Mouse (Mus musculus) kidney, adult 18-20 months (tissue): ENCODE data around the gene Gpatch3.

Experiments
- DNase-seq: peaks from one replicate; pipeline ENCODE4 v3.0.0; 2021

Gene Gpatch3

GRCm38 (mm10) chr4:133574070-133574842, at the start of gene Gpatch3:
Gene Gpatch3, plus strand, starts transcription at chr4:133574745.
- DNase-seq, result peak; percentile 96

GRCm38 (mm10) chr4:133527788-133528187, 46.8 kb upstream of the Gpatch3 start:
- no peak for DNase-seq

DNA sequence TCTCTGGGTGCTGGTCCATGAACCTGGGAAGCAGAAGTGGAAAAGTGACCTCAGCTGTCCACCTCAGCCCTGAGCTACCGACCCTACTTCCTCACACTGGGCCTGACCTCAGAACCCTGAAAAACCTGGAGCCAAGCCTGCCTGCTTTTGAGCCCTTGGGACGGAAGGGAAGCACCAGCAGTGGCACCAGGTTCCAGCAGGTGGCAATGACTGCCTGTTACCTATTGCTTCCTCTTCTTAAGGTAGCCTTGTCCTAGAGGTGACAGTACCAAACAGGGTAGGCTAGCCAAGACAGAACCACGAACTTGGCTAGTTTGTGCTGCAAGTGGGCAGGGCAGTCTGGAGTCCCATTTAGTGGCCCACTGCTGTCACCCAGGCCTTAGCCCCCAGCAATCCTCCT, 41.8 kb upstream of the Gpatch3 start:
- no peak for DNase-seq

DNA sequence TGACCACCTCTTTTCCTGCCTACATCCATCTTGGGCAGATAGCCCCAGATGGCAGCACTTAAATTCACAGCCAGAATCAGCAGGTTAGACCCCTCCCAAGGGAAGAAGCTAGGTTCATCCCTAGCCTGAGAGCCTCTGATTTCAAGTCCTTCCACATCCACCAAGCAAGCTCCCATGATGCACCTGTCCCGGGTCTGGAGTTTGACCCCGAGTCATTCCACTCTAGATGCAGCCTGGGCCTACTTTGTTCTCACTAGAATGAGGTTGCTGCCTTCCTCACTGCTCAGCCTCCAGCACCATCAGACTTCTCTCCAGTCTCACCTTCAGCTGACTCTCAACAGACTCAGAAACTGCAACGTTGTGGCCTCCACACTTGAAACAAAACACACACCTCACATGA, 38.5 kb upstream of the Gpatch3 start:
- peak; percentile 46 for DNase-seq

DNA sequence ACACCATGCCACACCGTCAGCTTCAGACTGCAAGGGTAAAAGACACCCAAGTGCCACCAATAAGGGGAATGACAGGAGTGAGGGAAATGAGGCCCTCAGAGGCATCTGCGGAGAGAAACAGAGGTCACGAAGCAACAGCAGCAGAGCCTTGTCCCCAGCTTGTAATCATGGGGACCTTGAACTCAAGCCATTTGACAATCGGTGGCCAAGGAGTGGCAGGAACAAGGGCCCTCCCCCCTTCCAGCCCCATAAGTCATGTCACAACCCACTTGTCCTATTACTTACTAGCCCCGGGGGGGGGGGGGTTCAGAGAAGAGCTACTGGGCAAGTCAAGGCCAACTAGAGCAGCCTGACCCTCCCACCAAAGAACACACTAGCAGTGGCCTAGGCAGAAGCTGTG, 37.9 kb upstream of the Gpatch3 start:
- no peak for DNase-seq

DNA sequence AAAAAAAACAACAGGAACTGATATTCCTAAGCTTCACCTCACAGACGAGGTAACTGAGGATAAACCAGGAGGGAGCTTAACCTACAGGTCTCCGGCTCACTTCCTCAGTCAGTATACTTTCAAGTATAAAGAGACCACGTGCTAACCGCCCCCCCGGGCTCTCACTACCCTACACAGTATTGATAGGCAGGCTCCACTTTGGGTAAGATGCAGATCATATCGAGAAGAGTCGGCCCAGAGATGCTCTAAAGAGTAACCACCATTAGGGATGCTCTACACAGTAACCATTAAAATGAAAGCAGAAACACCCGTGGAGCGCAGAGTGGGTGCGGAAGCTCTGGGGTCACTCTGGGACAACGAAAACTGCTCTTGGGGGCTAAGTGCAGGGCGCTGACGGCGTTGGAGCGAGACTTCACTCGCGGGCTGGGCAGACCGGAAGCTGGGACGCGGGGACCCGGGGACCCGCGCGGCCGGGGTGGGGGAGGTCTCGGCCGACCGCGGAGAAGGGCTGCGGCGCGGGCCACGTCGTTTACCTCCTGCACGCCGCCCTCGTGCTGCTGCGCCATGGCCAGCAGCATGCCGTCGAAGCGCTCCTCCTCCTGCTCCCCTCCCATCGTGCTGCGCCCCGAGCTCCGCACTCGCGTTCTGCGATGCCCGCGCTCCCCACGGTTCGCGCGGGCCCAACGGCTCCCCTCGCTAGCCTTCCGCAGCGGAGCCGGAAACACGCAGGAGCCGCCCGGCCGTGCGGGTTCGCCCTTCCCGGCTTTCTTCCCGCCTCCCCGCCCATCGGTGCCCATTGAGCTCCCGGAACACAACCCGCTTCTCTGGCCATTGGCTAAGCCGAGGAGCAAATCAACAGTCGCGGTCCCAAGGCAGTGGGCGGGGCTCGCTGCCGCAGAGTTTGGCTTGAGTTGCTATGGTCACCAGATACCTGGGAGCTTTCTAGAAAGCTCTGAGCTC, 29.0 kb upstream of the Gpatch3 start, which contains the start of gene Nudc:
TSS of gene Nudc (minus strand) at position 725 of the 960 bp plus-strand sequence.
- peak; percentile 95 for DNase-seq

DNA sequence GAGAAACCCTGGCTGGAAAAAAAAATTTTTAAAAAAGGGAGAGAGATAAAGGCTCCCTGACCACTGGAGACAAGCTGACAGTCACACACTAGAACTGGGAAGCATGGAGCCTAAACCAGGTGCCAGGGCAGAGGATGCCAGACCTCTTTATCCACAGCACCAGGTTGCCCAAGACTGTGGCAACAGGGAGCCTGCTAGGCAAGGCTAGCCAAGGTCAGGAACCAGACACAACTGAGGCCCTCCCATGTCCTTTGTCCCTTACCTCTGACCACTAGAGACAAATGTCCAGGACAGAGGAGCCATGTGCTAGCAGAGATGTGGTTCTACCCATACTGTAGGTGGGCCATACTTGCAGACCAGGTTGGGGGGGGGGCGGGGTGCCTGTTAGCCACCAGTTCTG, 22.5 kb upstream of the Gpatch3 start:
- DNase-seq, result no peak

GRCm38 (mm10) chr4:133552768-133553447, 21.6 kb upstream of the Gpatch3 start, which contains the start of gene Nr0b2:
Gene Nr0b2, plus strand, starts transcription at chr4:133553376.
- DNase-seq, result peak; percentile 36

- peak; percentile 27 for DNase-seq
These were observed 20.9 kb upstream of the Gpatch3 start for GRCm38 (mm10) chr4:133553448-133554330.

GRCm38 (mm10) chr4:133557041-133557717, 17.4 kb upstream of the Gpatch3 start:
- DNase-seq, result peak; percentile 69

DNA sequence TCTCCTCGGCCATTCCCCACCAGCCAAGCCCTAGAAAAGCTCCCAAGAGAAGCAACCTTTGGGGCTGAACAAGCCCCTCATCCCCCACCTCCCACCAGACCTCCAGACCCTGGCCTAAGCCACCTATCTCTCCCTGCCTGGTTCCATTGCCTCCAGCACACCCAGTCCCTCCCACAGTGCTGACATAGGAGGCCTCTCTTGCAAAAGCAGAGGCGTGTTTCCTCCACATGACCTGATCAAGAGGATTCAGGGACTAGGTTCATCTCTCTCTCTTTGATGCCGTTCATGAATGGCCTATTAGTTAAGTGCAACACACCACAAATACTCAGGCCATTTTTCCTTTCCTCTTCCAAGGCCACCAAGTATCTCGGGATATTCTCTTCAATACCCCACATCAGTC, 14.7 kb upstream of the Gpatch3 start:
- DNase-seq, result no peak

DNA sequence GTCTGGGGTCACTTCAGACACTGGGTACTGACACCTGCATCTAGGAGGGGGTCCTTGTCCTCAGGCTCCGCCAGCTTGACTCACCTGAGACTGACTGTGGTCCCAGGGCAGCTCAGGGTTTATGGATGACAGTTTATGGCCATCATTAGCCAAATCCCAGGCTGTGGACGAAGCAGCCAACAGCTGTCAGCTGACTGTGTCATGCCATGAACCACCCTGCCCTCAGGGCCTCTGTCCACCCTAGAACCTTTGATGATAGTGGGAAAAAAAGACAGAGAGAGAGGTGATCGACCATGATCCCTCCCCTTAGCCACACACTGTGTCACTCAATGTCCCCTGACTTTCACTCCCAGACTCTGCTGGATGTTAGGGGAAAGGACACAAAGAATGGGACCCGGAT, 12.9 kb upstream of the Gpatch3 start:
- DNase-seq, result no peak

DNA sequence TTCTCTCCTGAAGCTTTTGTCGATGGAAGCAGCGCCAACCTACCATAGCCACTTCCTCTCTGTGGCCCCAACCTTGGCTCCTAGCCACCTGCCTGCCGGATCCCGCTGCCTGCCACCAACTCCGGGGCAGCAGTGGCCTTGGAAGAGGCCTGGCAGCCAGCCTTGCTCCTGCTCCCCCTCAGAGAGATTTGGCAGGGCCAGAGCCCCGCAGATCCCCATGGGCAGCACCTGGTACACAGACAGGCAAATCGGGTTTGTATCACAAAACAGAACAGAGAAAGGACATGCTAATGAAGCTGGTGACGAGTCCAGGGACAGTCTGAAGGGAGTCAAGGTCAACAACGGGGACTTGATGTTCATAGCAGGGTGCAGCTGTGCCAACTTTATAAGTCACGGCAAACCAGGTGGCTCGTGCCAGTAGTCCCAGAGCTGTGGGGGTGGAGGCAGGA, 11.4 kb upstream of the Gpatch3 start:
- peak; percentile 84 for DNase-seq

DNA sequence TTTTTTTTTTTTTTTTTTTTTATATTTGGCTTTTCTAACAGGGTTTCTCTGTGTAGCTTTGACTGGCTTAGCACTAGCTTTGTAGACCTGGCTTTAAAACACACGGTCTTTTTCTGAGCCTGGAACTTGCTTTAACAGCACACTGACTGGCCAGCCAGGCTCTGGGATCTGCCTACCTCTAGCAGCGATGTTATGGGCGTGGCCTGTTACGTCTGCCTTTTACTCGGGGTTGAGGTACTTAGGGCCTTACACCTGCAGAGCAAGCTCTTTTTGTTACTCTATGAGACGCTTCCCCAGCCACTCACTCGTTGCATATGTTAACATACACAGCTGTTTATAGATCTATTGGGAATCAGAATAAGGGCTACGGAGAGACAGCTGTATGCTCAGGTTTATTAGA, 7.3 kb upstream of the Gpatch3 start:
- DNase-seq, result no peak

- no peak for DNase-seq
These were observed 5.1 kb upstream of the Gpatch3 start for GRCm38 (mm10) chr4:133569291-133570065.

GRCm38 (mm10) chr4:133570066-133570466, 4.5 kb upstream of the Gpatch3 start:
- peak; percentile 76 for DNase-seq

DNA sequence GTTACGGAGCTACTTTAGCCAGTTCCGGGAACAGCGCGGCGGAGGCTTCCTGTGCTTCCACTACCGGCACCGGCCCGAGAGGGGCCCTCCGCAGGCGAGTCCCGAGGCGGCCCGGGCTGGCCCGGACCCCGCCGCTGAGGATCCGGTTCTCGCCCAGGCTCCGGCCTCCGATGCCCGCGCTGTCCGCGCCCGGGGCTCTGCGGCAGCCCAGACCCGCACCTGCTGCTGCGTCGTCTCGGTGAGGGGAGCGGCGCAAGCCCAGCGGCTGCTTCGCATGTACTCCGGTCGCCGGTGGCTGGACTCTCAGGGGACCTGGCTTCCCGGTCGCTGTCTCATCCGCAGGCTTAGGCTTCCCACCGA, 278 bp downstream of the Gpatch3 start:
- DNase-seq, result no peak

DNA sequence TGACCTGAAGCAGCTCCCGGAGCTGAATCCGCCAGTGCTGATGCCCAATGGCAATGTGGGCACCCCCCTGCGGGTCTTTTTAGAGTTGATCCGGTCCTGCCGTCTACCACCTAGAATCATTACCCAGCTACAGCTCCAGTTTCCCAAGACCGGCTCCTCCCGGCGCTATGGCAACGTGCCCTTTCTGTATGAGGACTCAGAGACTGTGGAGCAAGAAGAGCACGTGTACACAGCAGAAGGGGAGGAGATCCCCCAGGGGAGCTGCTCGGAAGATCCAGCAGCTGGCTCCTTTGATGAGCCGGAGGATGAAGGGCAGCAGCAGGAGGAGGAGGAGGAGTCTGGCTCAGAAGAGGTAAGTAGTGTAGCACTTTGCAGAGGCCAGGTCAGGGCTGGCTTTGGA, 3.4 kb downstream of the Gpatch3 start:
- no peak for DNase-seq

- no peak for DNase-seq
These were observed 9.1 kb downstream of the Gpatch3 start for GRCm38 (mm10) chr4:133583690-133584058.
